Mouse (Mus musculus) MEL (cell line): ENCODE measurements around the gene Cox5a. TPM values are rescaled to one million over a fixed set of nuclear protein-coding genes. Genes with fewer than 3 reads are reported as not detected.

ENCODE experiments used
- DNase-seq: peaks from one replicate; pipeline ENCODE4 v3.0.0; 2011; ENCODE audit warnings: low read depth, low spot score
- H3K27ac ChIP-seq: 2 replicates; pipeline ENCODE4 v1.5.1; 2012; ENCODE audit warnings: low read depth, mild to moderate bottlenecking, control low read depth, low read length, moderate library complexity; ENCODE audit not compliant: control insufficient read depth
- H3K27me3 ChIP-seq, 2 experiments: fragments of 150-350 bp in 1 of 2; sonication (generic) in 1 of 2; 2 replicates each; pipeline ENCODE4 v1.6.1; 2012; ENCODE audit warnings: low read length in 2 of 2, mild to moderate bottlenecking in 2 of 2, improper control_type of control experiment in 1 of 2, moderate library complexity in 1 of 2; ENCODE audit not compliant: insufficient read depth in 2 of 2, control insufficient read depth in 1 of 2
- H3K36me3 ChIP-seq, 2 experiments: 2 replicates each; pipeline ENCODE4 v1.6.1; 2012 to 2014; ENCODE audit warnings: low read length in 2 of 2, improper control_type of control experiment in 1 of 2, inconsistent platforms in 1 of 2, mild to moderate bottlenecking in 1 of 2; ENCODE audit not compliant: insufficient read depth in 2 of 2, control insufficient read depth in 1 of 2
- H3K4me1 ChIP-seq, 2 experiments: fragments of 150-350 bp in 1 of 2; sonication (generic) in 1 of 2; 2 replicates each; pipeline ENCODE4 v1.6.1; 2012; ENCODE audit warnings: low read length in 2 of 2, improper control_type of control experiment in 1 of 2, mild to moderate bottlenecking in 1 of 2; ENCODE audit not compliant: insufficient read depth in 2 of 2, control insufficient read depth in 1 of 2
- H3K4me3 ChIP-seq, 2 experiments: fragments of 150-350 bp in 1 of 2; sonication (generic) in 1 of 2; 2 replicates each; pipeline ENCODE4 v1.5.1; 2012; ENCODE audit warnings: low read depth in 2 of 2, low read length in 2 of 2, mild to moderate bottlenecking in 2 of 2, moderate library complexity in 2 of 2, control low read depth in 1 of 2, improper control_type of control experiment in 1 of 2; ENCODE audit not compliant: control insufficient read depth in 1 of 2, insufficient read depth in 1 of 2
- H3K79me2 ChIP-seq: 2 replicates; pipeline ENCODE4 v1.6.1; 2012; ENCODE audit warnings: mild to moderate bottlenecking, low read length, moderate library complexity; ENCODE audit not compliant: control insufficient read depth, poor library complexity, insufficient read depth
- H3K9ac ChIP-seq: 2 replicates; pipeline ENCODE4 v1.6.1; 2012; ENCODE audit warnings: low read depth, mild to moderate bottlenecking, control low read depth, low read length, moderate library complexity; ENCODE audit not compliant: control insufficient read depth, poor library complexity, severe bottlenecking
- H3K9me3 ChIP-seq: fragments of 150-350 bp; sonication (generic); replicated peaks from 2 replicates; pipeline ENCODE4 v1.6.1; 2012; ENCODE audit warnings: mild to moderate bottlenecking, low read length, improper control_type of control experiment, moderate library complexity; ENCODE audit not compliant: insufficient read depth
- BHLHE40 ChIP-seq: IDR thresholded peaks from 2 replicates; pipeline ENCODE4 v1.6.1; 2012; ENCODE audit warnings: low read depth, mild to moderate bottlenecking, inconsistent platforms, low read length, improper control_type of control experiment, borderline replicate concordance
- CHD1 ChIP-seq: IDR thresholded peaks from 2 replicates; pipeline ENCODE4 v1.6.1; 2012; ENCODE audit warnings: low read depth, mild to moderate bottlenecking, inconsistent platforms, low read length, improper control_type of control experiment
- CHD2 ChIP-seq: IDR thresholded peaks from 2 replicates; pipeline ENCODE4 v1.6.1; 2011; ENCODE audit warnings: low read length, improper control_type of control experiment
- E2F4 ChIP-seq: IDR thresholded peaks from 2 replicates; pipeline ENCODE4 v1.6.1; 2011; ENCODE audit warnings: low read depth, low read length, improper control_type of control experiment, borderline replicate concordance
- ETS1 ChIP-seq: IDR thresholded peaks from 2 replicates; pipeline ENCODE4 v1.6.1; 2012; ENCODE audit warnings: low read depth, mild to moderate bottlenecking, inconsistent platforms, low read length, improper control_type of control experiment, moderate library complexity
- GATA1 ChIP-seq: IDR thresholded peaks from 2 replicates; pipeline ENCODE4 v1.6.1; 2011; ENCODE audit warnings: low read depth, low read length, improper control_type of control experiment
- HCFC1 ChIP-seq: IDR thresholded peaks from 2 replicates; pipeline ENCODE4 v1.6.1; 2012; ENCODE audit warnings: low read depth, mild to moderate bottlenecking, inconsistent platforms, low read length, improper control_type of control experiment, moderate library complexity
- KAT2A ChIP-seq: conservative IDR thresholded peaks from 2 replicates; pipeline ENCODE4 v1.6.1; 2012; ENCODE audit warnings: low read depth, low read length, improper control_type of control experiment, inconsistent platforms
- MAFK ChIP-seq: IDR thresholded peaks from 2 replicates; pipeline ENCODE4 v1.6.1; 2011; ENCODE audit warnings: low read depth, mild to moderate bottlenecking, low read length, improper control_type of control experiment, borderline replicate concordance
- MAZ ChIP-seq: IDR thresholded peaks from 2 replicates; pipeline ENCODE4 v1.6.1; 2012; ENCODE audit warnings: low read depth, mild to moderate bottlenecking, inconsistent platforms, low read length, improper control_type of control experiment
- POLR2A ChIP-seq, 2 experiments: IDR thresholded peaks; 2 replicates each; pipeline ENCODE4 v1.6.1; 2011 to 2012; ENCODE audit warnings: low read length in 2 of 2, mild to moderate bottlenecking in 2 of 2, control low read depth in 1 of 2, improper control_type of control experiment in 1 of 2, low read depth in 1 of 2, moderate library complexity in 1 of 2; ENCODE audit not compliant: control insufficient read depth in 1 of 2, insufficient read depth in 1 of 2, poor library complexity in 1 of 2
- POLR2AphosphoS5 ChIP-seq: IDR thresholded peaks from 2 replicates; pipeline ENCODE4 v1.6.1; 2012; ENCODE audit warnings: low read depth, borderline replicate concordance, mild to moderate bottlenecking, inconsistent platforms, low read length, moderate library complexity, mixed read lengths
- RAD21 ChIP-seq: IDR thresholded peaks from 2 replicates; pipeline ENCODE4 v1.6.1; 2011; ENCODE audit warnings: mild to moderate bottlenecking, low read depth, low read length, improper control_type of control experiment
- RCOR1 ChIP-seq: IDR thresholded peaks from 2 replicates; pipeline ENCODE4 v1.6.1; 2012; ENCODE audit warnings: low read depth, mild to moderate bottlenecking, inconsistent platforms, low read length, improper control_type of control experiment
- SMC3 ChIP-seq: IDR thresholded peaks from 2 replicates; pipeline ENCODE4 v1.6.1; 2011; ENCODE audit warnings: low read depth, low read length, improper control_type of control experiment
- TBP ChIP-seq: IDR thresholded peaks from 2 replicates; pipeline ENCODE4 v1.8.0; 2011; ENCODE audit warnings: low read depth, low read length, improper control_type of control experiment
- USF2 ChIP-seq, 2 experiments: IDR thresholded peaks; 2 replicates each; pipeline ENCODE4 v1.6.1; 2011 to 2012; ENCODE audit warnings: improper control_type of control experiment in 2 of 2, low read length in 2 of 2, borderline replicate concordance in 1 of 2, inconsistent platforms in 1 of 2, low read depth in 1 of 2, mild to moderate bottlenecking in 1 of 2; ENCODE audit not compliant: insufficient read depth in 1 of 2
- ZC3H11A ChIP-seq: IDR thresholded peaks from 2 replicates; pipeline ENCODE4 v1.6.1; 2012; ENCODE audit warnings: low read depth, mild to moderate bottlenecking, inconsistent platforms, low read length, improper control_type of control experiment
- ZKSCAN1 ChIP-seq: IDR thresholded peaks from 2 replicates; pipeline ENCODE4 v1.6.1; 2012; ENCODE audit warnings: low read depth, mild to moderate bottlenecking, inconsistent platforms, low read length, improper control_type of control experiment, moderate library complexity
- ZNF384 ChIP-seq: IDR thresholded peaks from 2 replicates; pipeline ENCODE4 v1.6.1; 2012; ENCODE audit warnings: low read depth, mild to moderate bottlenecking, inconsistent platforms, low read length, improper control_type of control experiment
- polyA plus RNA-seq, 2 experiments: library from polyadenylated mRNA; stranded (reverse) in 1 of 2; unstranded in 1 of 2; fragments of >175 nt in 1 of 2; fragments of >200 nt in 1 of 2; gene quantifications; 2 replicates each; pipeline versions ENCODE4 v1.2.1 to v1.2.4; 2012; ENCODE audit warnings: low replicate concordance in 2 of 2, low read depth in 1 of 2; ENCODE audit not compliant: insufficient read length in 2 of 2, insufficient read depth in 1 of 2, missing spikeins in 1 of 2
- total RNA-seq: library from RNA; depleted of rRNA; stranded (reverse); fragments of 300-350 nt; gene quantifications from 2 replicates; pipeline ENCODE4 v1.2.3, GENCODE M21; 2012

Cox5a gene
- total and polyA plus RNA-seq, 3 experiments, result 367 to 400 TPM; not detected in 1

DNA sequence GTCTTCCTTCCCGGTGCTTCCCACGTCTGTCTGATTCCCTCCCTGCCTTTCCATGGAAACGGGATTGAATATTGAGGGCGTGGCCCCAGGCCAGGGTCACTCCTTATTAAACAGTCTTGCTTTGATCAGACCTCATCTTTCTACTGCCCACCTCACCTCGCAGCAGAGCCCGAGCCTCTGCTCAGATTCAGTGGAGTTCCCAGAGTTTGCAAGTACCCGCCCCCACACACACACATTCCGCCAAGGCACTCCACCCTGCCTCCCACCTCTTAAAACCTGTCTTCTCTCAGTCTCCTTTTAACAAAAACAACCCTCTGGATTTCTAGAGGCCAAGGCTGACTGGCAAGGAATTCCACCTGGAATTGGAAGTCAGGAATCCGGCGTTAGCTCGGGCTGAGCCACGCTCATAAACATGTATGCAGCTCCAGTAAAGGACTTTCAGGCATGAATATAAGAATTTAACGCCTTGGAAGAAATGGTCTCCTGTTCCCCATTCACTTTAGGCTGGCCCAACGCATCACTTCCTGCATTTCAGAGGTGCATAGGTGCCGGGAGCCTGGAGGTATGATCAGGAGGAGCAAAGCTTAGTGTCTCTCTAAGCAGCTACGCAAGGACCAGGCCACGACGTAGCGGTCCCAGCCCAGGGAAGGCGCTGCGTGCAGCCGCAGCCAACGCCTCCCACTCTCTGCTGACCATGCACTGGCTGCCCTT, 18.0 kb upstream of the Cox5a start:
- Histone ChIP-seq H3K9ac (no peak overlapping the region), H3K4me3 (no peak overlapping the region), H3K79me2 (no peaks in the 10 kb centered on the region), H3K4me1 (peaks cover 0 to 17% of the 10 kb centered on the region in 2 experiments; a peak in 3 of 4 replicates), H3K9me3 (no peaks in the 10 kb centered on the region), H3K36me3 (peaks cover 0 to 11% of the 10 kb centered on the region in 2 experiments; a peak in 2 of 4 replicates), H3K27ac (no peak overlapping the region), H3K27me3 (peaks cover 8 to 11% of the 10 kb centered on the region in 2 experiments)
- no peak for TF ChIP-seq USF2 (IDR thresholded peaks at IDR 0.05; ENCODE audit: borderline replicate concordance in 1 of 2, insufficient read depth in 1 of 2, low read depth in 1 of 2, low read length in 2 of 2)
- TF ChIP-seq GATA1, result no peak
- no peak for TF ChIP-seq ETS1
- no peak for TF ChIP-seq POLR2AphosphoS5
- TF ChIP-seq MAFK, result no peak
- no peak for TF ChIP-seq POLR2A (IDR thresholded peaks at IDR 0.05; ENCODE audit: control insufficient read depth in 1 of 2, insufficient read depth in 1 of 2, low read depth in 1 of 2, low read length in 2 of 2, poor library complexity in 1 of 2)
- no peak for TF ChIP-seq MAZ
- no peak for TF ChIP-seq CHD2
- TF ChIP-seq RAD21, result no peak
- no peak for TF ChIP-seq BHLHE40
- no peak for TF ChIP-seq TBP
- no peak for TF ChIP-seq ZKSCAN1
- TF ChIP-seq E2F4, result no peak
- TF ChIP-seq RCOR1, result no peak
- TF ChIP-seq ZC3H11A, result no peak
- no peak for TF ChIP-seq KAT2A
- DNase-seq, result no peak

GRCm38 (mm10) chr9:57503622-57504380, 17.3 kb upstream of the Cox5a start, which contains the start of gene Rpp25:
Rpp25 (plus strand) TSS chr9:57504026.
- Histone ChIP-seq H3K4me1 (peaks cover 0 to 17% of the 10 kb centered on the region in 2 experiments; a peak in 3 of 4 replicates), H3K27me3 (peaks cover 4 to 7% of the 10 kb centered on the region in 2 experiments), H3K9me3 (no peaks in the 10 kb centered on the region), H3K4me3 (no peak within 1 kb of the TSS), H3K36me3 (peaks cover 0 to 11% of the 10 kb centered on the region in 2 experiments; a peak in 2 of 4 replicates), H3K79me2 (no peaks in the 10 kb centered on the region)
- TF ChIP-seq ZNF384 (no peak), POLR2AphosphoS5 (no peak), RCOR1 (no peak), SMC3 (no peak), MAZ (no peak), HCFC1 (no peak), CHD1 (no peak), ZC3H11A (no peak), ETS1 (no peak), GATA1 (no peak), BHLHE40 (no peak)
- TF ChIP-seq, all 39 proteins: peak for 0
- DNase-seq, result no peak
- H3K27ac ChIP-seq, result no peak within 1 kb of the TSS
- H3K9ac ChIP-seq, result no peak within 1 kb of the TSS
